Mouse (Mus musculus) olfactory bulb, adult 2 months (tissue): Measurements from ENCODE around the gene Nfkbiz. TPM values are rescaled to one million over a fixed set of nuclear protein-coding genes. Genes with fewer than 3 reads are reported as not detected.

Source experiments
- H3K27ac ChIP-seq: fragments of 200-500 bp; 2 replicates; pipeline ENCODE4 v1.5.1; 2012; ENCODE audit warnings: low read depth, low read length; ENCODE audit not compliant: insufficient read depth
- H3K4me1 ChIP-seq: fragments of 200-500 bp; 2 replicates; pipeline ENCODE4 v1.6.1; 2012; ENCODE audit warnings: low read length; ENCODE audit not compliant: control insufficient read depth, insufficient read depth
- H3K4me3 ChIP-seq: fragments of 200-500 bp; 2 replicates; pipeline ENCODE4 v1.5.1; 2012; ENCODE audit warnings: mild to moderate bottlenecking, low read depth, low read length, moderate library complexity; ENCODE audit not compliant: insufficient read depth
- CTCF ChIP-seq: fragments of 200-500 bp; IDR thresholded peaks from 2 replicates; pipeline ENCODE4 v1.5.1; 2012; ENCODE audit warnings: low read depth, mild to moderate bottlenecking, low read length, moderate library complexity; ENCODE audit not compliant: insufficient read depth
- POLR2A ChIP-seq: fragments of 200-500 bp; IDR thresholded peaks from 2 replicates; pipeline ENCODE4 v1.6.1; 2012; ENCODE audit warnings: mild to moderate bottlenecking, low read depth, low read length, moderate library complexity; ENCODE audit not compliant: insufficient read depth
- WGBS: fragments of 180-500 bp; shearing (Covaris S2); methylation state at CpG from one replicate; pipeline ENCODE4 v1.1.7; 2018; 5-methylcytosine and 5-hydroxymethylcytosine counted together
- polyA plus RNA-seq: library from polyadenylated mRNA; stranded (reverse); fragments of >200 nt; gene quantifications from 2 replicates; pipeline ENCODE4 v1.2.4, GENCODE M21; 2012; ENCODE audit warnings: low replicate concordance; ENCODE audit not compliant: missing spikeins, insufficient read depth, insufficient read length

Gene Nfkbiz
- polyA plus RNA-seq, 1 experiment, result not detected

DNA sequence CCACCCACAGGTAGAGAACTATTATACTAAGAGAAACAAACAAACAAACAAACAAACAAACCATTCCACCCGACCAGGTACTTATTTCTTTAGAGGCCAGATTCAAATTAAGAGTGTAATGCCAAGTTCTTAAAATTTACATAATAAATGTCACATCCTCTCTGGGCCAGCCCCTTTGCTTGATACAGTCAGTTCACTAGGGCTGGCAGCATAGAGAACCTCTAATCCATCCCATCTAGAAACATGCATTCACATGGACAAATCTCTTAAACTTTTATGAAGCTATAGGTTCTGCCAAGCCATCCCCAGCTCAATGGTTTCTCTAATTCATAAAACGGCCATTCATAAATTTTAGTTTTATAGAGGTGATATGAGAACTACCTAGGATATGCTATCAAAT lies 1.5 kb downstream of the Nfkbiz start:
- 85% methylated on average over 2 of the region's 2 CpGs for WGBS

DNA sequence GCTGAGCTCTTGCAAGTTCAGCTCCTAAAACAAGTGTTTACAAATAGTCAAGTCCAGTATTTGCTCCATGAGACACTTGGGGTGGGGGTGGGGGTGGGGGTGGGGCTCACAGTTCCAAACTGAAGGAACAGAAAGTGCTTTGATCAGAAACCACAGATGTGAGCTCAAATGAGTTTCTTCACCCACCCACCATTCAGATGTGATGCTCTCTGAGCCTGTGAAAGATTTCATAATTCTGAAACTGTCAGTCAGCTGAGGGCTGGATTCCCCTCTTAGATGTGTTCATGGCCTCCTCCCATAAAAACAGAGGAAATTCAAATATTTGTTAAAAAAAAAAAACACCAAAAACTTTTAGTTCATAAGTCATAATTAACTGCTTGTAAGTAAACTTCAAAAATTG lies 2.9 kb downstream of the Nfkbiz start:
- H3K4me1 ChIP-seq, result 0 out of 2 replicates have a peak, but pooled peaks cover 2% of the 10 kb centered on the region
- no peak for TF ChIP-seq POLR2A
- TF ChIP-seq CTCF, result no peak
- H3K4me3 ChIP-seq, result no peak overlapping the region
- no peak overlapping the region for H3K27ac ChIP-seq

More for the DNA sequence above, 1.5 kb downstream of the Nfkbiz start:
- TF ChIP-seq CTCF (no peak), POLR2A (no peak)
- Histone ChIP-seq H3K4me3 (no peak overlapping the region), H3K27ac (no peak overlapping the region), H3K4me1 (0 out of 2 replicates have a peak, but pooled peaks cover 2% of the 10 kb centered on the region)

DNA sequence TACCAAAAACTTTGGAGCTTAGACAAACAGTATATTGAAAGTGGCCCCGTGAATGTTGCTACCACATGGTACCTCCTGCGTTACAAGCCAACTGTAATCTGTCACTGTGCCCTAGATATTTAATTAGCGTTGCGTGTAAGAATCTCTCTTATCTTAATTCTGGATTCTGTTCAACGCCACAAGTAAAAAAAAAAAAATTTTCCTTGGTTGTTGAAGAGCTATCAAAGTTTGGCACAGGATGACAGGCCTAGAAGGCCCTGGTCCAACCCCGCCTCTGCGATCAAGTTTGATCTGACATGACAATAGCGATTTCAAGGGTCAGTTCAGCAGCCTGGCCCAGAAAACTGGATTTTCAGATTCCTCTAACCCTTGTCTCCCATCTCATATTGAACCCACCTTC lies 6.1 kb downstream of the Nfkbiz start:
- WGBS, result 85% methylated on average over 8 of the region's 8 CpGs
- Histone ChIP-seq H3K27ac (no peak overlapping the region), H3K4me3 (no peak overlapping the region), H3K4me1 (0 out of 2 replicates have a peak, but pooled peaks cover 1% of the 10 kb centered on the region)
- TF ChIP-seq CTCF (no peak), POLR2A (no peak)

DNA sequence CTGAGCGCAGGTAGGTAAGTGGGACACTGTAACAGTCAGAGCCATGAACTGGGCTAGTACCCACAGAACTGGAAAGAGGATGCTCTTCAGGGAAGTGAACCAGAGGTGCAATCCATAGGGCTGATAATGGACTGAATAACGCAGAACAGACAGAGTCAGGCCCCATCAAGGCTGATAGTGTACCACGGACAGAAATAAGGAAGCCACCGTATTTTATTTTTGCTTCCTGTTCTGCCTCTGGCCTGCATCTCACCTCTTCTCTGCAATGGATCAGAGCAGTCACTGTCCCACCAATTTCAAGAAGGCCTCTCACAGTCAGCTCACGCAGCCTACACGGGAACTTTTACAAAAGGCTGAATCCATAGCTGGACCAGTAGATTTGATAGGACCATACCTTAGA lies 6.7 kb downstream of the Nfkbiz start:
- Histone ChIP-seq H3K27ac (no peak overlapping the region), H3K4me1 (no peaks in the 10 kb centered on the region), H3K4me3 (no peak overlapping the region)
- TF ChIP-seq POLR2A (no peak), CTCF (no peak)
- 95% methylated on average over 6 of the region's 6 CpGs for WGBS

DNA sequence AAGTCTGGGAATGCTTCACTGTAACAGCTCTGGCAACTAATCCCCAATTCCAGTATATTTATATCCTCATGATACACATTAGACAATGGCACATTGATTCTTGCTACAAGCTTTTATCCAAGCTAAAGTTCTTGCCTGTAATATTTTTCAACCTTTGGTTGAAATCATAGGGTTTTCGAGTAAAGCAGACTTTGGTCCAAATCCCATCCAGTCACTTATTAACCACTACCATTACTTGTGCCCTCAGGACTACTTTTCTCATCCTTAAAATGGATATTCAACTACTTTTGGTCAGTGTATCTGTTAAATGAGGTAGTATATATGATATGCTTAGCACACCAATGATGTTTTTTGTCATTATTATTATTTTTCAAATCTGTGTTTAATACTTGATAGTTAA lies 7.2 kb downstream of the Nfkbiz start:
- Histone ChIP-seq H3K4me3 (no peak overlapping the region), H3K27ac (no peak overlapping the region), H3K4me1 (no peaks in the 10 kb centered on the region)
- WGBS, result 96% methylated on average over 1 of the region's 1 CpGs
- TF ChIP-seq CTCF (no peak), POLR2A (no peak)

DNA sequence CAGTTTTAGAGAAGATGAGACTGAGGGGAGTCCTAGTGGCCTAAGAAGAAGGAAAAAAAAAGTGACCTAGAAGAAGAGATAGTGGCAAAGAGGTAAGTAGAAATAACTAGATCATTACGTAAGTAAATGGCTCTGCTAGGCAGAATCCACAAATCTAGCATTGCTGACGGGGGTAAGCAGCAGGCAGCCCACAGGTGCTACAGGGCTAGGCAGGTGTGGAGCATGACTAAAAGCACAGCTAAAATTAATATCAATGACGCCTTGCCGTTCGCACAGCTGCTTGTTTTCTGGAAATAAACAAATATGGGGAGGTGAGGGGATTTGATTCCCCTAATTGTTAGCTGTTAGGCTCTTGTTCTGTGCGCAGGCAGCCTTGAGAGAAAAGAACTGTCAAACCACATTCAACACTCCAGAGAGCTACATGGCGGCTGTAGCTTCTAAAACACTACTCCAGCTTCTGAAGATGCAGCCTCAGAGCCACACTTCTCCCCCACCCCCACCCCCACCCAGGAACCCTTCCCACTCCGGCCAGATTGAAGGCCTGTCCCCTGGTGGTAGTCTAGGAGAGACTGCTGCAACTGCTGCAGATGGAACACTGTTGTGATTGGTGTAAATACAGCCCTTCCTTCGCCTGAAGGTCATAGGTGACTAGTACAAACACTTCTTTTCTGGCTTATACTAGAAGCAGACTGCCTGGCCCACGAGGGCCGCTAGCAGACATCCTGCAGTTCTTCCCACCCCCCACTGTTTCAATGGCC lies 15.1 kb downstream of the Nfkbiz start:
- 43% methylated on average over 11 of the region's 11 CpGs for WGBS
- peaks cover 13% of the 10 kb centered on the region for H3K4me1 ChIP-seq
- no peak for TF ChIP-seq POLR2A
- TF ChIP-seq CTCF, result no peak
- no peak overlapping the region for H3K27ac ChIP-seq
- no peak overlapping the region for H3K4me3 ChIP-seq

DNA sequence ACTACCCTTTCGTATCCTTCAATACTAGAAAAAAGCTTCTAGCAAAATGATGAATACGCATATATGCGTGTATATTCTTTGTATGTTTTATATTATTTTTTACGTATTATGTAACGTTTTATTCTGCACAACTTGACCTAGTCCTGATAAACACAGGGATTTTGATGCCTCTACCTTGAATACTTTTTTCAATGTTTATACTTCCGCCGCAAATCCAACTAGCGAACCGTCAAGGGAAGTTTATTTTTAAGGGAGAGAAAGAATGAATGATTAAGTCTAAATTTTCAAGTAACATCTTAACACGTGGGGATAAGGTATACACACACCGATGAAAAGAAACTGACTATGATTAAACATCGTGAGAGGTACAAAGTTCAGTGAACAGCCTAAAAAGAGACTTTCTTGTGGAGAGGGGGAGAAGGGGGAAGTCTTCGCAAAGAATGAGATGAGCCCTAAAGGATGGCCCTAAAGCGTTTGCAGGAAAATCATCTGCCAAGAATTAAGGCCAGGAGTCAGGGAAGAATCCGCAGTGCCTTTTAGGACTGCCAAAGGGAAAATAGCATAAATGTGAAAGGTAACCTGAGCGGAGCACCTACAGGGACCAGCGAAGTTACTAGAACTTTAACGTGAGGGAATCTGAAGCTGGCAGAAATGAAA lies 15.8 kb downstream of the Nfkbiz start:
- H3K27ac ChIP-seq, result no peak overlapping the region
- H3K4me3 ChIP-seq, result no peak overlapping the region
- TF ChIP-seq POLR2A (no peak), CTCF (no peak)
- peaks cover 13% of the 10 kb centered on the region for H3K4me1 ChIP-seq
- WGBS, result 69% methylated on average over 18 of the region's 18 CpGs

DNA sequence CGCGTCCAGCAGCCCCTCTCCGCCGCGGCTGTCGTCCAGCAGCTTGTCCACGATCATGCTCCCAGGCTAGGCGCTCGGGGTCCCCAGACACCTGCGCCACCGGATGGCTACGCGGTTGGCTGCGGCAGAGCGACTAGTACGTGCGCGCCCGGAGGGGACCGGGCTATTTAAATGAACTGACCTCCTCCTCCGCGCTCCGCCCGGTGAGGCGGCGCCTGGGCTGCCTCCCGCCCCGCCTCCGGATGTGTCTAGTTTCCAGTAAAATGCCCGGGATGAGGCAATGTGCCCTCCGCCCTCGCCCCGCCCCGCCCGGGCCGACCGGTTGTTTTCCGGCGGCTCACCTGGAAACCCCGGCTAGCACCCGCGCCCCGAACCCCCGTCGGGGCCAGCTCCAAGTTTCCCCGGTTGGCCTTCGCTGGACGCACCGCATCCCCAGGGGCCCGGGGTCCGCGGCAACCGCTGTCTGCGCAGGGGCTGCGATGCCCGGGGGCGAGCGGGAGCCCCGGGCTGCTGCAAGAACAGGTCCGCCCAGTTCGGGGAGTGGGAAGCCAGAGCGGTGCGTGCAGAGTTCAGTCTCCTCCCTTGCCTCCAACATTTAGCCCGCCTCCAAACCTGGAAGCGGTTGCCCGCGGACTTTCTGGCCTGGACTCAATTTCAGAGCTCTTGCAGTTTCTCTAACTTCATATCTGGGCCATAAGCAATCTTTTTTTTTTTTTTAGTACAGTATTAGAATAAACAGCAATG lies 16.5 kb downstream of the Nfkbiz start:
- no peak for TF ChIP-seq CTCF
- peak; percentile 62; the same call in 1 of the 2 replicates for TF ChIP-seq POLR2A
- H3K27ac ChIP-seq, result peak overlapping the region; percentile 72
- WGBS, result under 1% methylated on average over 67 of the region's 67 CpGs
- H3K4me1 ChIP-seq, result peaks cover 13% of the 10 kb centered on the region
- H3K4me3 ChIP-seq, result peak overlapping the region; percentile 100

DNA sequence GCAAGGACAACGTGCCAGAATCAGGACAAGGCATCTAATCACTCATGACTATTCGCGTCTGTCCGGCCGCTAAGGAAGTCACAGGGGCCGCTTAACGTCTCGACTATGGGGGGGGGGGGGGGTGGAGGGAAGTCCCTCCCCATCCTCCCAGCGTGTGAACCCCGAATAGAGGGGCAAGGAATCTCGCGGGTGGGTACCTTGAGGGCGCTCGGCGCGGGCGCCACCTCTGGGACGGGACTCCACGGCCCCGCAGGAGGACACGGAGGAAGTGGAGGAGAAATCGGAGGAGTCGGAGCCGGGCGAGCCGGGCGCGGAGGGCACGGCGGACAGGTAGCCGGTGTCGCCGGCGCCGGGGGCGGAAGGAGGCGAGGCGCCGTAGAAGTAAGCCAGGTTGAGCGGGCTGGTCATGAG lies 17.1 kb downstream of the Nfkbiz start:
- WGBS, result 0% methylated on average over 40 of the region's 40 CpGs
- peak overlapping the region; percentile 100 for H3K4me3 ChIP-seq
- H3K27ac ChIP-seq, result peak overlapping the region; percentile 53
- TF ChIP-seq POLR2A (no peak), CTCF (no peak)
- peaks cover 13% of the 10 kb centered on the region for H3K4me1 ChIP-seq
